Mouse (Mus musculus) heart, embryonic 13.5 days (tissue): Measurements from ENCODE around the gene Zdhhc22. TPM values are rescaled to one million over a fixed set of nuclear protein-coding genes. Genes with fewer than 3 reads are reported as not detected.

Source experiments
- ATAC-seq: fragments of 200-750 bp; cut with Nextera tagmentation; 2 replicates; pipeline ENCODE4 v1.8.0; 2017; ENCODE audit warnings: moderate TSS enrichment; ENCODE audit not compliant: insufficient number of reproducible peaks, low FRiP score, low TSS enrichment; ENCODE audit errors: extremely low read depth
- H3K27ac ChIP-seq: fragments of 300-500 bp; sonication (generic); replicated peaks from 2 replicates; pipeline ENCODE4 v1.5.1; 2015; ENCODE audit warnings: moderate library complexity, mild to moderate bottlenecking, inconsistent platforms
- H3K27me3 ChIP-seq: fragments of 300-500 bp; sonication (generic); replicated peaks from 2 replicates; pipeline ENCODE4 v1.6.1; 2015; ENCODE audit warnings: mild to moderate bottlenecking, inconsistent platforms
- H3K36me3 ChIP-seq: fragments of 300-500 bp; sonication (generic); 2 replicates; pipeline ENCODE4 v1.6.1; 2015; ENCODE audit warnings: mild to moderate bottlenecking, inconsistent platforms
- H3K4me1 ChIP-seq: fragments of 300-500 bp; sonication (generic); 2 replicates; pipeline ENCODE4 v1.6.1; 2015; ENCODE audit warnings: inconsistent platforms
- H3K4me2 ChIP-seq: fragments of 300-500 bp; sonication (generic); 2 replicates; pipeline ENCODE4 v1.6.1; 2015; ENCODE audit warnings: inconsistent platforms, mild to moderate bottlenecking, moderate library complexity
- H3K4me3 ChIP-seq: fragments of 300-500 bp; sonication (generic); 2 replicates; pipeline ENCODE4 v1.5.1; 2015; ENCODE audit warnings: moderate library complexity, mild to moderate bottlenecking, inconsistent platforms
- H3K9ac ChIP-seq: fragments of 300-500 bp; sonication (generic); 2 replicates; pipeline ENCODE4 v1.6.1; 2015; ENCODE audit warnings: inconsistent platforms, mild to moderate bottlenecking, moderate library complexity
- H3K9me3 ChIP-seq: fragments of 300-500 bp; sonication (generic); 2 replicates; pipeline ENCODE4 v1.6.1; 2016; ENCODE audit warnings: inconsistent platforms
- WGBS: fragments of 180-500 bp; shearing (Covaris S2); methylation state at CpG from one replicate; pipeline ENCODE4 v1.1.7; 2015; ENCODE audit warnings: mixed read lengths; 5-methylcytosine and 5-hydroxymethylcytosine counted together
- microRNA-seq: library from miRNA; unstranded; fragments of <30 nt; microRNA quantifications from one replicate; pipeline ENCODE4, GENCODE M21; 2016
- polyA plus RNA-seq: library from polyadenylated mRNA; unstranded; fragments of >200 nt; fragmentation: Nextera tagmentation; extraction: Ambion mirVana; gene quantifications from 2 replicates; pipeline ENCODE4 v1.2.1, GENCODE M21; 2015

The Zdhhc22 gene
- polyA plus RNA-seq, 1 experiment from 2014 or later = 0.04 TPM

GRCm38 (mm10) chr12:86931919-86932574, 58.2 kb downstream of the Zdhhc22 start:
- Histone ChIP-seq H3K27ac (no peak overlapping the region), H3K4me2 (no peak overlapping the region), H3K4me1 (peaks cover 15% of the 10 kb centered on the region), H3K27me3 (no peaks in the 10 kb centered on the region), H3K36me3 (no peaks in the 10 kb centered on the region), H3K9ac (no peak overlapping the region), H3K4me3 (no peak overlapping the region), H3K9me3 (peaks cover 11% of the 10 kb centered on the region; the same call in 1 of the 2 replicates)
- ATAC-seq = no peak; the same call in 1 of the 2 replicates
- WGBS = 15% methylated on average over 7 of the region's 7 CpGs

GRCm38 (mm10) chr12:86930934-86931729, 59.1 kb downstream of the Zdhhc22 start:
- H3K27me3 ChIP-seq = no peaks in the 10 kb centered on the region
- H3K4me2 ChIP-seq = no peak overlapping the region
- H3K4me1 ChIP-seq = peaks cover 12% of the 10 kb centered on the region
- peaks cover 11% of the 10 kb centered on the region; the same call in 1 of the 2 replicates for H3K9me3 ChIP-seq
- no peak overlapping the region for H3K9ac ChIP-seq
- H3K27ac ChIP-seq = no peak overlapping the region
- 76% methylated on average over 6 of the region's 6 CpGs for WGBS
- no peak for ATAC-seq
- H3K4me3 ChIP-seq = no peak overlapping the region
- no peaks in the 10 kb centered on the region for H3K36me3 ChIP-seq

Small RNA genes lying within 50 kb of the gene (microRNA-seq; reads per million reads assigned to microRNA genes)
- gene Gm25847 = not detected

Other genes with a start within 250 kb of the Zdhhc22 start
- gene Irf2bpl, start 105.6 kb downstream of the Zdhhc22 start, polyA plus RNA-seq = 32.7 and 34.1 TPM in 2 replicates
- 18.4 and 21.3 TPM in 2 replicates for gene Cipc, start 43.4 kb downstream of the Zdhhc22 start, polyA plus RNA-seq
- not detected in 2 replicates for gene Tmem63c, start 30.9 kb upstream of the Zdhhc22 start, polyA plus RNA-seq
- gene Ngb, start 112.1 kb upstream of the Zdhhc22 start, polyA plus RNA-seq = 0.23 and 0.38 TPM in 2 replicates
- 27.8 and 31.2 TPM in 2 replicates for gene Gstz1, start 156.7 kb upstream of the Zdhhc22 start, polyA plus RNA-seq
- gene Pomt2, start 157.5 kb upstream of the Zdhhc22 start, polyA plus RNA-seq = 10.9 and 11.9 TPM in 2 replicates
- gene Samd15, start 209.3 kb upstream of the Zdhhc22 start, polyA plus RNA-seq = 0.59 and 0.76 TPM in 2 replicates
- gene Tmed8, start 210.0 kb upstream of the Zdhhc22 start, polyA plus RNA-seq = 1.4 and 1.5 TPM in 2 replicates
- 0.60 and 0.80 TPM in 2 replicates for gene Noxred1, start 248.3 kb upstream of the Zdhhc22 start, polyA plus RNA-seq